Mouse (Mus musculus): ENCODE data around the gene Shc3. TPM values are rescaled to one million over a fixed set of nuclear protein-coding genes. Genes with fewer than 3 reads are reported as not detected.

Shc3 gene
- total and polyA plus RNA-seq, 2 experiments from 2014 or later: 11.6 to 106 TPM

- H3K9me3 ChIP-seq (ENCODE audit: low read length): no peaks in the 10 kb centered on the region
- H3K27me3 ChIP-seq (ENCODE audit: insufficient read depth, low read length): no peaks in the 10 kb centered on the region
- 26% methylated on average over 14 of the region's 14 CpGs for WGBS
- H3K27ac ChIP-seq (ENCODE audit: low read depth, low read length): no peak overlapping the region; the same call in 1 of the 2 replicates
- peaks cover 3% of the 10 kb centered on the region for H3K36me3 ChIP-seq (ENCODE audit: insufficient read depth)
- no peak overlapping the region for H3K4me2 ChIP-seq (ENCODE audit: low read depth)
- TF ChIP-seq CTCF (IDR thresholded peaks at IDR 0.05; ENCODE audit: low read depth): no peak
- H3K9ac ChIP-seq: no peak overlapping the region
- ATAC-seq (peak; percentile 67), DNase-seq (no peak)
- no peak overlapping the region for H3K4me3 ChIP-seq (ENCODE audit: low read depth, low read length)
- H3K4me1 ChIP-seq (ENCODE audit: insufficient read depth): no peaks in the 10 kb centered on the region
Observed at GRCm38 (mm10) chr13:51437105-51438085, 131.8 kb downstream of the Shc3 start.

- 89% methylated on average over 2 of the region's 2 CpGs for WGBS
- Histone ChIP-seq H3K36me3 (ENCODE audit: insufficient read depth) (no peaks in the 10 kb centered on the region), H3K4me2 (ENCODE audit: low read depth) (no peak overlapping the region), H3K27ac (ENCODE audit: low read depth, low read length) (no peak overlapping the region), H3K9ac (no peak overlapping the region), H3K4me3 (ENCODE audit: low read depth, low read length) (no peak overlapping the region), H3K9me3 (ENCODE audit: low read length) (no peaks in the 10 kb centered on the region), H3K4me1 (ENCODE audit: insufficient read depth) (no peaks in the 10 kb centered on the region), H3K27me3 (ENCODE audit: insufficient read depth, low read length) (no peaks in the 10 kb centered on the region)
- DNase-seq: no peak
- TF ChIP-seq CTCF (IDR thresholded peaks at IDR 0.05; ENCODE audit: low read depth): no peak
- ATAC-seq: no peak
Observed at GRCm38 (mm10) chr13:51435146-51435545, 134.1 kb downstream of the Shc3 start.

GRCm38 (mm10) chr13:51434460-51434859 lies 134.8 kb downstream of the Shc3 start:
- Histone ChIP-seq H3K36me3 (ENCODE audit: insufficient read depth) (peaks cover 5% of the 10 kb centered on the region; the same call in 1 of the 2 replicates), H3K4me1 (ENCODE audit: insufficient read depth) (no peaks in the 10 kb centered on the region), H3K4me2 (ENCODE audit: low read depth) (no peak overlapping the region), H3K9me3 (ENCODE audit: low read length) (no peaks in the 10 kb centered on the region), H3K27ac (ENCODE audit: low read depth, low read length) (no peak overlapping the region), H3K9ac (no peak overlapping the region), H3K4me3 (ENCODE audit: low read depth, low read length) (no peak overlapping the region), H3K27me3 (ENCODE audit: insufficient read depth, low read length) (no peaks in the 10 kb centered on the region)
- ATAC-seq: no peak
- peak; percentile 61 for TF ChIP-seq CTCF (IDR thresholded peaks at IDR 0.05; ENCODE audit: low read depth)
- 66% methylated on average over 2 of the region's 2 CpGs for WGBS
- DNase-seq: no peak

GRCm38 (mm10) chr13:51433371-51433770 lies 135.8 kb downstream of the Shc3 start:
- no peak for DNase-seq
- H3K9ac ChIP-seq: no peak overlapping the region
- H3K36me3 ChIP-seq (ENCODE audit: insufficient read depth): peaks cover 5% of the 10 kb centered on the region; the same call in 1 of the 2 replicates
- 64% methylated on average over 3 of the region's 3 CpGs for WGBS
- H3K27ac ChIP-seq (ENCODE audit: low read depth, low read length): no peak overlapping the region
- no peaks in the 10 kb centered on the region for H3K9me3 ChIP-seq (ENCODE audit: low read length)
- no peak for TF ChIP-seq CTCF (IDR thresholded peaks at IDR 0.05; ENCODE audit: low read depth)
- H3K4me1 ChIP-seq (ENCODE audit: insufficient read depth): no peaks in the 10 kb centered on the region
- no peak overlapping the region for H3K4me3 ChIP-seq (ENCODE audit: low read depth, low read length)
- H3K4me2 ChIP-seq (ENCODE audit: low read depth): no peak overlapping the region
- H3K27me3 ChIP-seq (ENCODE audit: insufficient read depth, low read length): no peaks in the 10 kb centered on the region
- no peak for ATAC-seq

GRCm38 (mm10) chr13:51425662-51426443 lies 143.4 kb downstream of the Shc3 start:
- Histone ChIP-seq H3K36me3 (ENCODE audit: insufficient read depth) (peaks cover 5% of the 10 kb centered on the region; the same call in 1 of the 2 replicates), H3K4me3 (ENCODE audit: low read depth, low read length) (no peak overlapping the region), H3K27me3 (ENCODE audit: insufficient read depth, low read length) (no peaks in the 10 kb centered on the region), H3K27ac (ENCODE audit: low read depth, low read length) (0 out of 2 replicates have a peak overlapping the region, but pooled peaks have one; percentile 15), H3K4me2 (ENCODE audit: low read depth) (no peak overlapping the region), H3K9me3 (ENCODE audit: low read length) (no peaks in the 10 kb centered on the region), H3K4me1 (ENCODE audit: insufficient read depth) (peaks cover 3% of the 10 kb centered on the region; the same call in 1 of the 2 replicates), H3K9ac (no peak overlapping the region)
- ATAC-seq: peak; percentile 38
- DNase-seq: peak; percentile 51
- no peak for TF ChIP-seq CTCF (IDR thresholded peaks at IDR 0.05; ENCODE audit: low read depth)
- 54% methylated on average over 4 of the region's 4 CpGs for WGBS

GRCm38 (mm10) chr13:51424647-51425046 lies 144.6 kb downstream of the Shc3 start:
- Histone ChIP-seq H3K36me3 (ENCODE audit: insufficient read depth) (peaks cover under 1% of the 10 kb centered on the region; the same call in 1 of the 2 replicates), H3K4me1 (ENCODE audit: insufficient read depth) (peaks cover 3% of the 10 kb centered on the region; the same call in 1 of the 2 replicates), H3K27me3 (ENCODE audit: insufficient read depth, low read length) (no peaks in the 10 kb centered on the region), H3K9ac (no peak overlapping the region), H3K4me2 (ENCODE audit: low read depth) (no peak overlapping the region), H3K27ac (ENCODE audit: low read depth, low read length) (no peak overlapping the region), H3K4me3 (ENCODE audit: low read depth, low read length) (no peak overlapping the region), H3K9me3 (ENCODE audit: low read length) (no peaks in the 10 kb centered on the region)
- ATAC-seq (no peak), DNase-seq (peak; percentile 68)
- 34% methylated on average over 5 of the region's 5 CpGs for WGBS
- peak; percentile 76 for TF ChIP-seq CTCF (IDR thresholded peaks at IDR 0.05; ENCODE audit: low read depth)
